Mouse (Mus musculus) CH12.LX (cell line): ENCODE measurements around the gene Ifit3. TPM values are rescaled to one million over a fixed set of nuclear protein-coding genes. Genes with fewer than 3 reads are reported as not detected.
A peak's percentile ranks its signal among the peaks of the same experiment; 100 is the strongest.

ENCODE experiments used
- DNase-seq: peaks from one replicate; pipeline ENCODE4 v3.0.0-alpha.2; 2013; ENCODE audit errors: extremely low read depth
- H3K27ac ChIP-seq: 2 replicates; pipeline ENCODE4 v1.5.1; 2012; ENCODE audit warnings: low read depth, mild to moderate bottlenecking, control low read depth, moderate library complexity; ENCODE audit not compliant: insufficient read depth
- H3K27me3 ChIP-seq: replicated peaks from 2 replicates; pipeline ENCODE3; 2012; ENCODE audit warnings: inconsistent platforms
- H3K36me3 ChIP-seq, 2 experiments: replicated peaks in 1 of 2; 2 replicates each; pipeline versions ENCODE3 to v1.6.1; 2012; ENCODE audit warnings: inconsistent platforms in 1 of 2, low read length in 1 of 2, mild to moderate bottlenecking in 1 of 2, mixed read lengths in 1 of 2, moderate library complexity in 1 of 2; ENCODE audit not compliant: control insufficient read depth in 1 of 2, insufficient read depth in 1 of 2
- H3K4me1 ChIP-seq, 2 experiments: 2 replicates each; pipeline ENCODE4 v1.6.1; 2012; ENCODE audit warnings: inconsistent platforms in 1 of 2, moderate library complexity in 1 of 2; ENCODE audit not compliant: insufficient read depth in 2 of 2, control insufficient read depth in 1 of 2
- H3K4me2 ChIP-seq: 2 replicates; pipeline ENCODE4 v1.6.1; 2012; ENCODE audit warnings: low read depth, mild to moderate bottlenecking, control low read depth; ENCODE audit not compliant: poor library complexity, insufficient read depth, severe bottlenecking
- H3K4me3 ChIP-seq, 3 experiments: fragments of 150-350 bp in 1 of 3; sonication (generic) in 1 of 3; replicated peaks in 1 of 3; 2 replicates each; pipeline versions ENCODE3 to v1.5.1; 2011 to 2012; ENCODE audit warnings: low read depth in 2 of 3, low read length in 2 of 3, mild to moderate bottlenecking in 2 of 3, moderate library complexity in 2 of 3, control low read depth in 1 of 3, improper control_type of control experiment in 1 of 3, inconsistent platforms in 1 of 3, mixed read lengths in 1 of 3; ENCODE audit not compliant: poor library complexity in 1 of 3
- H3K79me2 ChIP-seq: replicated peaks from 2 replicates; pipeline ENCODE4 v1.6.1; 2012; ENCODE audit warnings: mild to moderate bottlenecking, moderate library complexity; ENCODE audit not compliant: control insufficient read depth, poor library complexity, insufficient read depth, severe bottlenecking; ENCODE audit errors: extremely low read depth
- H3K9ac ChIP-seq: 2 replicates; pipeline ENCODE4 v1.6.1; 2012; ENCODE audit warnings: low read depth, mild to moderate bottlenecking, control low read depth, moderate library complexity; ENCODE audit not compliant: insufficient read depth
- H3K9me3 ChIP-seq: replicated peaks from 2 replicates; pipeline ENCODE3; 2012; ENCODE audit warnings: low read length, inconsistent platforms, mixed read lengths
- BHLHE40 ChIP-seq: IDR thresholded peaks from 2 replicates; pipeline ENCODE4 v1.6.1; 2011; ENCODE audit warnings: mild to moderate bottlenecking, low read depth, low read length, improper control_type of control experiment
- ELF1 ChIP-seq: IDR thresholded peaks from 2 replicates; pipeline ENCODE4 v1.6.1; 2014; ENCODE audit warnings: low read depth, mild to moderate bottlenecking, inconsistent platforms, low read length, improper control_type of control experiment
- ETS1 ChIP-seq: conservative IDR thresholded peaks from 2 replicates; pipeline ENCODE4 v1.6.1; 2012; ENCODE audit warnings: low read depth, mild to moderate bottlenecking, inconsistent platforms, low read length, improper control_type of control experiment, moderate library complexity
- GABPA ChIP-seq: IDR thresholded peaks from 2 replicates; pipeline ENCODE4 v1.6.1; 2012; ENCODE audit warnings: low read depth, low read length, improper control_type of control experiment, inconsistent platforms; ENCODE audit not compliant: insufficient replicate concordance
- HCFC1 ChIP-seq: IDR thresholded peaks from 2 replicates; pipeline ENCODE4 v1.6.1; 2012; ENCODE audit warnings: low read depth, mild to moderate bottlenecking, inconsistent platforms, low read length, improper control_type of control experiment
- IRF4 ChIP-seq: IDR thresholded peaks from 2 replicates; pipeline ENCODE4 v1.6.1; 2014; ENCODE audit warnings: low read depth, mild to moderate bottlenecking, inconsistent platforms, low read length, improper control_type of control experiment
- JUND ChIP-seq: conservative IDR thresholded peaks from 2 replicates; pipeline ENCODE4 v1.6.1; 2011; ENCODE audit warnings: low read depth, low read length, improper control_type of control experiment
- MAX ChIP-seq: IDR thresholded peaks from 2 replicates; pipeline ENCODE4 v1.6.1; 2011; ENCODE audit warnings: low read length, improper control_type of control experiment
- MEF2A ChIP-seq: IDR thresholded peaks from 2 replicates; pipeline ENCODE4 v1.6.1; 2014; ENCODE audit warnings: low read depth, mild to moderate bottlenecking, inconsistent platforms, low read length, improper control_type of control experiment, borderline replicate concordance
- MXI1 ChIP-seq: IDR thresholded peaks from 2 replicates; pipeline ENCODE4 v1.6.1; 2011; ENCODE audit warnings: mild to moderate bottlenecking, low read depth, low read length, improper control_type of control experiment
- POLR2AphosphoS2 ChIP-seq: IDR thresholded peaks from 2 replicates; pipeline ENCODE4 v1.6.1; 2011; ENCODE audit warnings: low read depth, low read length, improper control_type of control experiment
- SMC3 ChIP-seq: IDR thresholded peaks from 2 replicates; pipeline ENCODE4 v1.6.1; 2011; ENCODE audit warnings: low read depth, low read length, improper control_type of control experiment
- USF2 ChIP-seq: conservative IDR thresholded peaks from 2 replicates; pipeline ENCODE4 v1.6.1; 2011; ENCODE audit warnings: low read depth, low read length, improper control_type of control experiment
- ZC3H11A ChIP-seq: IDR thresholded peaks from 2 replicates; pipeline ENCODE4 v1.6.1; 2012; ENCODE audit warnings: low read depth, mild to moderate bottlenecking, inconsistent platforms, low read length, improper control_type of control experiment
- ZKSCAN1 ChIP-seq: IDR thresholded peaks from 2 replicates; pipeline ENCODE4 v1.6.1; 2012; ENCODE audit warnings: low read depth, inconsistent platforms, low read length, improper control_type of control experiment, borderline replicate concordance
- ZMIZ1 ChIP-seq: IDR thresholded peaks from 2 replicates; pipeline ENCODE4 v1.6.1; 2012; ENCODE audit warnings: low read depth, mild to moderate bottlenecking, inconsistent platforms, low read length, improper control_type of control experiment
- ZNF384 ChIP-seq: IDR thresholded peaks from 2 replicates; pipeline ENCODE4 v1.6.1; 2012; ENCODE audit warnings: low read depth, low read length, improper control_type of control experiment, inconsistent platforms
- dilution Hi-C: fragments of 300-500 bp; cut with MboI; formaldehyde crosslinking; loops from 2 replicates; pipeline ENCODE4 v1.14.3; 2020; ENCODE audit warnings: low sequenced_read_pairs; ENCODE audit not compliant: extremely low pct_unique_long_range_greater_than_20kb, extremely low pct_ligation_motif_present
- in situ Hi-C: fragments of 300-500 bp; cut with MboI; formaldehyde crosslinking; loops from 3 replicates; pipeline ENCODE4 v1.14.3; 2019; ENCODE audit warnings: low sequenced_read_pairs, low pct_ligation_motif_present, low pct_unique_long_range_greater_than_20kb, mixed read lengths
- polyA plus RNA-seq: library from polyadenylated mRNA; unstranded; fragments of >175 nt; gene quantifications from 2 replicates; pipeline ENCODE4 v1.2.1, GENCODE M21; 2012; ENCODE audit warnings: low read depth; ENCODE audit not compliant: insufficient read length
- total RNA-seq, 2 experiments: library from RNA; depleted of rRNA; stranded (reverse); fragments of 300-350 nt in 1 of 2; fragments of >200 nt in 1 of 2; gene quantifications; 2 replicates each; pipeline ENCODE4 v1.2.3; 2012 to 2014

The Ifit3 gene
- total and polyA plus RNA-seq, 3 experiments, result 0.08 to 1.0 (median 1.0) TPM

- no peaks in the 10 kb centered on the region for H3K27me3 ChIP-seq
- in situ Hi-C loops, result no loop called here
- dilution Hi-C loops, result no loop called here
- no peak overlapping the region for H3K4me2 ChIP-seq
- H3K27ac ChIP-seq, result no peak overlapping the region
- H3K9ac ChIP-seq, result no peak overlapping the region
- TF ChIP-seq GABPA (no peak), IRF4 (peak; percentile 6; the same call in 1 of the 2 replicates), ZMIZ1 (no peak), ETS1 (peak; percentile 66), POLR2AphosphoS2 (no peak), BHLHE40 (0 out of 2 replicates have a peak, but pooled peaks have one; percentile 29), SMC3 (no peak), USF2 (no peak)
- peaks cover 0 to 24% of the 10 kb centered on the region in 2 experiments; a peak in 2 of 4 replicates for H3K4me1 ChIP-seq
- peaks cover 0 to 21% of the 10 kb centered on the region in 2 experiments for H3K36me3 ChIP-seq
- peak; percentile 31 for DNase-seq
- no peak overlapping the region for H3K4me3 ChIP-seq
- no peaks in the 10 kb centered on the region for H3K9me3 ChIP-seq
- no peaks in the 10 kb centered on the region for H3K79me2 ChIP-seq
Measured at GRCm38 (mm10) chr19:34569896-34570476, 13.3 kb upstream of the Ifit3 start.

- in situ Hi-C loops (no loop called here), dilution Hi-C loops (no loop called here)
- no peak overlapping the region for H3K27ac ChIP-seq
- H3K4me2 ChIP-seq, result no peak overlapping the region
- H3K4me1 ChIP-seq, result peaks cover 0 to 24% of the 10 kb centered on the region in 2 experiments; a peak in 2 of 4 replicates
- peaks cover 0 to 23% of the 10 kb centered on the region in 2 experiments for H3K36me3 ChIP-seq
- no peaks in the 10 kb centered on the region for H3K9me3 ChIP-seq
- H3K79me2 ChIP-seq, result no peaks in the 10 kb centered on the region
- H3K27me3 ChIP-seq, result no peaks in the 10 kb centered on the region
- H3K4me3 ChIP-seq, result no peak overlapping the region
- no peak overlapping the region for H3K9ac ChIP-seq
- TF ChIP-seq ETS1 (no peak), HCFC1 (no peak), MEF2A (no peak), ELF1 (no peak), JUND (no peak), ZC3H11A (no peak), MAX (no peak), GABPA (no peak), IRF4 (no peak), ZKSCAN1 (no peak), SMC3 (no peak), ZNF384 (no peak), MXI1 (no peak)
- DNase-seq, result no peak
Measured at GRCm38 (mm10) chr19:34571080-34571479, 12.3 kb upstream of the Ifit3 start.
